Mouse (Mus musculus) midbrain, embryonic 13.5 days (tissue): ENCODE measurements around the gene Golga5. TPM values are rescaled to one million over a fixed set of nuclear protein-coding genes. Genes with fewer than 3 reads are reported as not detected.

ENCODE experiments used
- ATAC-seq: fragments of 200-750 bp; cut with Nextera tagmentation; 2 replicates; pipeline ENCODE4 v1.8.0; 2017; ENCODE audit warnings: mild to moderate bottlenecking, moderate TSS enrichment, moderate library complexity
- H3K27ac ChIP-seq: fragments of 300-500 bp; sonication (generic); 2 replicates; pipeline ENCODE4 v1.5.1; 2015; ENCODE audit warnings: inconsistent platforms, mild to moderate bottlenecking, moderate library complexity
- H3K27me3 ChIP-seq: fragments of 300-500 bp; sonication (generic); 2 replicates; pipeline ENCODE4 v1.6.1; 2015; ENCODE audit warnings: mild to moderate bottlenecking, inconsistent platforms
- H3K36me3 ChIP-seq: fragments of 300-500 bp; sonication (generic); 2 replicates; pipeline ENCODE4 v1.6.1; 2015; ENCODE audit warnings: mild to moderate bottlenecking, inconsistent platforms
- H3K4me1 ChIP-seq: fragments of 300-500 bp; sonication (generic); replicated peaks from 2 replicates; pipeline ENCODE4 v1.6.1; 2015; ENCODE audit warnings: inconsistent platforms
- H3K4me2 ChIP-seq: fragments of 300-500 bp; sonication (generic); replicated peaks from 2 replicates; pipeline ENCODE4 v1.6.1; 2015; ENCODE audit warnings: moderate library complexity, mild to moderate bottlenecking, inconsistent platforms
- H3K4me3 ChIP-seq: fragments of 300-500 bp; sonication (generic); replicated peaks from 2 replicates; pipeline ENCODE4 v1.5.1; 2015; ENCODE audit warnings: mild to moderate bottlenecking, inconsistent platforms
- H3K9ac ChIP-seq: fragments of 300-500 bp; sonication (generic); replicated peaks from 2 replicates; pipeline ENCODE4 v1.6.1; 2015; ENCODE audit warnings: mild to moderate bottlenecking, inconsistent platforms
- H3K9me3 ChIP-seq: fragments of 300-500 bp; sonication (generic); 2 replicates; pipeline ENCODE4 v1.6.1; 2016; ENCODE audit warnings: mild to moderate bottlenecking, inconsistent platforms
- WGBS: fragments of 180-500 bp; shearing (Covaris S2); methylation state at CpG from one replicate; pipeline ENCODE4 v1.1.7; 2015; 5-methylcytosine and 5-hydroxymethylcytosine counted together
- polyA plus RNA-seq: library from polyadenylated mRNA; unstranded; fragments of >200 nt; fragmentation: Nextera tagmentation; extraction: Ambion mirVana; gene quantifications from 2 replicates; pipeline ENCODE4 v1.2.1, GENCODE M21; 2015

Golga5 gene
- polyA plus RNA-seq, 1 experiment from 2014 or later: 32.3 TPM

DNA sequence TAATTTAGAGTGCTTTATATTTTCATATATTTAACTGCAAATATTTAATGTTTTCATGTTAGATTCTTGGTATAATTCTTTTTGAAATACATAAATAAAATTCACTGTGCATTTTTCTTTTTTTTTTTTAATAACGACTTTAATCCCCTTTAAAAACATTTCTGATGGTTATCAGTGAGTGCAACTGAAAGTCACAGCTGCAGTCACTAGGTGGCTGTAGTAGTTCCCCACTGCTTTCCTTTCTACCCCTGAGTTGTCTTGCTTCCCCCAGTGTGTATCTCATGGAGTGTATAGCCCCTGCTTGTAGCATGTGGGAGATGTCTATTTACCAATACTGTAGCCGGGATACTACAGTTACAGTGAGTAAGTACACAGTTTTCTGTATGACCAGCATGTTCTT, 29.0 kb downstream of the Golga5 start:
- no peak overlapping the region for H3K27ac ChIP-seq
- no peak for ATAC-seq
- H3K4me3 ChIP-seq: no peak overlapping the region
- no peak overlapping the region for H3K4me2 ChIP-seq
- no peaks in the 10 kb centered on the region for H3K27me3 ChIP-seq
- no peaks in the 10 kb centered on the region for H3K4me1 ChIP-seq
- H3K9me3 ChIP-seq: no peaks in the 10 kb centered on the region
- peaks cover 58% of the 10 kb centered on the region for H3K36me3 ChIP-seq
- WGBS: 96% methylated on average over 2 of the region's 2 CpGs
- H3K9ac ChIP-seq: no peak overlapping the region

DNA sequence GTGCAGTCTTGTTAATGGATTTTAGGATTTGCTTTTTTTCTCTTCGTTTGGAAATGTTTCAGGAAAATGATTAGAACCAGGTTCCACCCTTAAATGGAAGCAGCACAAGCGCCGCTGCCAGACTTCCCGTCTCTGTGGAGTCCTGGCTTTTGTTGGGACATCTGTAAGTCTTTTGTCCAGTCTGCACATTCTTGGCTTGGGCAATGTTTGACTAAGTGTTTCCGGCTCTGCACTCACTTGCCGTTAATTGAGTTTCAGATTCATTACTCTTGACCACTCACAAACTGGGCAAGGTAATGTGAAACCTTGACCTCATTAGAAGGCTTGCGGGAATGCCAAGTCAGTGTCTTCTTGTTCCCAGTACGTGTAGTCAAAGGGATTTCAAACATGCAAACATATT, 29.8 kb downstream of the Golga5 start:
- Histone ChIP-seq H3K9me3 (no peaks in the 10 kb centered on the region), H3K4me2 (no peak overlapping the region), H3K4me1 (no peaks in the 10 kb centered on the region), H3K27me3 (no peaks in the 10 kb centered on the region), H3K4me3 (no peak overlapping the region), H3K9ac (no peak overlapping the region), H3K27ac (no peak overlapping the region), H3K36me3 (peaks cover 52% of the 10 kb centered on the region)
- no peak for ATAC-seq
- 77% methylated on average over 8 of the region's 8 CpGs for WGBS

DNA sequence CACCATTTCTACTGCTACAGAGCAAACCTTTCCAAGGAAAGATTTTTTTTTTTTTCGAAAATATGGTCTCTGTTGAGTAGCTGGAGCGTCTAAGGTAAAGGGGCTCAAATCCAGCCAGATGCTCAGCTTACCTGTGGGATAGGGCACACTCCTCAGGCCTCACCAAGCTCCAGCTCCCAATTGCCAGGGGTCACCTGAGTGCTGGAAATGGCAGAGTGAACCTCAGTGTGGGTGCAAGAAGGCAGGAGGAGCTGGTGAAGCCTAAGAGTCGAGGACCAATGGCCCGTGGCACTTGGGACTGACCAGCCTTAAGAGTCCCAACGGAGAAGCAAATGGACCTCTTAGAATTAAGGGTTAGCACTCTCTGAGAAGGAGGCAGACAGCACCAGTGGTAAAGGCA, 30.3 kb downstream of the Golga5 start:
- H3K4me3 ChIP-seq: no peak overlapping the region
- H3K27ac ChIP-seq: no peak overlapping the region
- no peaks in the 10 kb centered on the region for H3K4me1 ChIP-seq
- no peak for ATAC-seq
- no peak overlapping the region for H3K4me2 ChIP-seq
- WGBS: 88% methylated on average over 5 of the region's 5 CpGs
- H3K36me3 ChIP-seq: peaks cover 47% of the 10 kb centered on the region
- no peaks in the 10 kb centered on the region for H3K9me3 ChIP-seq
- no peaks in the 10 kb centered on the region for H3K27me3 ChIP-seq
- H3K9ac ChIP-seq: no peak overlapping the region

DNA sequence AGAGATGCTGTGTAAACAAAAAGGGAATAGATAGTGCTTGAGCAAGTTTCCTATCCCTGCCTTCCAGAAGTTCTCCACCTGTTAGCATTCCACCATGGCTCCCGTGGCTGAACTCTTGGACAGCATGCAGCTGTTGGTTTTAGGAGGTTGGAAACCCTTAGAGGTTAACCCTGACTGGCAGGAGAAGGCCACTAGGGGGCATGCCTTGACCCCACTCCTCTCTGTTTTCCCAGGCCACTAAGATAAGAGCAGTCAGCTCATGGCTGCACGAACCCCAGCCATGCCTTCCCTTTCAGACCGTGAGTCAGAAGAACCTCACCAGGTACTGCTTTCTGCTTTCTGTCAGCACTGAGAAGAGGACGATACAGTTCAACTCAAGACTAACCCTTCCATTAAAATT, 30.8 kb downstream of the Golga5 start:
- H3K27ac ChIP-seq: no peak overlapping the region
- no peaks in the 10 kb centered on the region for H3K4me1 ChIP-seq
- WGBS: 80% methylated on average over 4 of the region's 4 CpGs
- no peak overlapping the region for H3K4me2 ChIP-seq
- no peak for ATAC-seq
- H3K9ac ChIP-seq: no peak overlapping the region
- peaks cover 44% of the 10 kb centered on the region for H3K36me3 ChIP-seq
- H3K27me3 ChIP-seq: no peaks in the 10 kb centered on the region
- H3K9me3 ChIP-seq: no peaks in the 10 kb centered on the region
- no peak overlapping the region for H3K4me3 ChIP-seq

DNA sequence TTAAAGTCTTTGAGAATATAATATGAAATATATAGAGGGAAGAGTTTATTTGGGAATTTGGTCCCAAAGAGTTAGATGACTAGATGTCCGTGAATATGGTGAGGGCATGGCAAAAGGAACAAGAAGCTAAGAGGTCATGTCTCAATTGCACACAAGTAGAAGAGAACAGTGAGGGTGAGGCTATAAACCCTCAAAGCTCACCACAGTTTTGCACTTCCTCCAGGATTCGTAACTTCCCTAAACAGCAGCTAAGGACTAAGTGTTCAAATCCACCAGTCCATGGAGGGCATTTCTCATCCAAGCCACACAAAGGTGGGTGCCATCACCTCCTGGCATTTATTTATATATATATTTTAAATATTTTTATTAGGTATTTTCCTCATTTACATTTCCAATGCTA, 32.1 kb downstream of the Golga5 start:
- H3K4me2 ChIP-seq: no peak overlapping the region
- no peaks in the 10 kb centered on the region for H3K4me1 ChIP-seq
- no peak overlapping the region for H3K4me3 ChIP-seq
- H3K9ac ChIP-seq: no peak overlapping the region
- 100% methylated on average over 2 of the region's 2 CpGs for WGBS
- H3K9me3 ChIP-seq: no peaks in the 10 kb centered on the region
- no peaks in the 10 kb centered on the region for H3K27me3 ChIP-seq
- no peak for ATAC-seq
- no peak overlapping the region for H3K27ac ChIP-seq
- peaks cover 35% of the 10 kb centered on the region for H3K36me3 ChIP-seq

DNA sequence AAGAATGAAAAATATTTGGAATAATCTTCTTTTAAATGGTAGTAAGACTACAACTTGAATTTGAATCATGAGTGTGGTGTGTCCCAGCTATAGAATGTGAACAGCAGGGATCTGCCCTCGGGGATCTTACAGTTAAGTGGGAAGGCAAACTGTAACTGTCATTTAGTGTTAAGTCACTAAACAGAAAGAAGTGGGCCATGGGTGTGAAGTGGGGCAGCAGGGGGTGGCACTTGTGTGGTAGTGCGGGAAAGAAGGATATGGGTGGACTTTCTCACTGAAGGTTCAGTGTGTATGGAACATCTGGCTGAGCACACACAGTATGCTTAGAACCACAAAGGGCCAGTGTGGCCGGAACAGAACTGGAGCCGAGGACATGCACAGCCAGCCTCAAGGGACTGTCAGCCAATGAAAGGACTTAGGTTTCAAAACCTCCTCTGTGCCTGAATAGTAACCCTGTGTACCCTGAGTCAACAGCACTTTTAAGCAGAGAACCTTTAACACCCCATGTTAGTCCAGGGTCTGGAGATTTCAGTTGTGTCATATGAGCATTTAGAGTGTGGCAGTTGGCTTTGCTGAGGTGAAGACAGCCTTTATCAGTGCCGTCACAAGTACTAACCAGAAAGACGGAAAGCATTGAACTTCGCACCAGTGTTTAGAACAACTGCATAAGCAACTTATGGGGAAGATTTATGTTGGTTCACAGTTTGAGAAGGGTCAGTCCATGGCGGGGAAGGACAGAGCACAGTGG, 33.1 kb downstream of the Golga5 start:
- H3K4me1 ChIP-seq: no peaks in the 10 kb centered on the region
- 85% methylated on average over 8 of the region's 8 CpGs for WGBS
- no peak for ATAC-seq

DNA sequence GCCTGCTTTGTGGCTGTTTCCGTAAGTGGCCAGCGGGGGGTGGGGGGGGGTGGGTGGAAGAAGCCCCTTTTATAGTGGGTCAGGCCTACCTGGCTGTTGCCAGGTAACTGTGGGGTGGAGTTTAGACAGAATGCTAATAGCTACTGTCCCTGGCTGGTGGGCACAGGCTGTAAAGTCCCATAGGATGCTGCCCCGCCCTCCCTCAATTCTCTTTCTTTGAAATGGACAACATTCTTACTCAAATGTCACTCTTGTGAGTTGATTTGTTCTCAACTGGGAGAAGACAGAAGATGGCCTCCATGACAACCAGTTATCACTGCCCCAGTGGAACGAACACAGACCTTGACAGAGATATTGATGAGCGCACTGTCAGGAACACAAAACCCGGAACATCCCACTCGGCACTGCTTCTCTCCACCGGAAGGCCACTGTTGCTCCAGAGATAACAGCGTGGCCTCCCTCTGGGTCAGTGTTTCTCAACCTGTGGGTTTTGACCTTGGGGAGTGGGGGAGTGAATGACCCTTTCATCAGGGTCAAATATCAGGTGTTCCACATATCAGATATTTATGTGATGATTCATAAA, 36.3 kb downstream of the Golga5 start:
- Histone ChIP-seq H3K27ac (no peak overlapping the region), H3K4me3 (no peak overlapping the region), H3K4me2 (no peak overlapping the region), H3K36me3 (no peaks in the 10 kb centered on the region), H3K4me1 (no peaks in the 10 kb centered on the region), H3K9ac (no peak overlapping the region), H3K9me3 (no peaks in the 10 kb centered on the region), H3K27me3 (no peaks in the 10 kb centered on the region)
- ATAC-seq: no peak
- 73% methylated on average over 9 of the region's 9 CpGs for WGBS

More for the DNA sequence above, 33.1 kb downstream of the Golga5 start:
- Histone ChIP-seq H3K27me3 (no peaks in the 10 kb centered on the region), H3K27ac (no peak overlapping the region), H3K9ac (no peak overlapping the region), H3K4me2 (no peak overlapping the region), H3K36me3 (peaks cover 25% of the 10 kb centered on the region), H3K4me3 (no peak overlapping the region), H3K9me3 (no peaks in the 10 kb centered on the region)

DNA sequence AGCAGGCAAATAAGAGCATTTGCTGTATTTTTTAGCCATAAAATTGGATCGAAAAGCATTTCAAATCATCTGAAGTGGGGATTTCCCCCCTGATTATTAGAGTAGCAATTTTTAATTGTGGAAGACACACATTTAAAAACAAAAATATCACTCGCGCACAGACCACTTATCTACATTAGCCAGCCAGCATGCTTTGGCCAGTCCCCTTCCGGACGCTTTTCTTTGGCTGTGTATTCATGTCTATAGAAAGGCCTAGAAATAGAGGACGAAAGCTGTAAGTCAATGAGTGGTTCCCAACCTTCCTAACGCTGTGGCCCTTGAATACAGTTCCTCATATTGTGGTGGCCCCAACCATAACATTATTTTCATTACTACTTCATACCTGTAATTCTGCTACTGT, 37.0 kb downstream of the Golga5 start:
- Histone ChIP-seq H3K4me3 (no peak overlapping the region), H3K36me3 (no peaks in the 10 kb centered on the region), H3K27me3 (no peaks in the 10 kb centered on the region), H3K27ac (no peak overlapping the region), H3K9me3 (no peaks in the 10 kb centered on the region), H3K9ac (no peak overlapping the region), H3K4me1 (peaks cover 3% of the 10 kb centered on the region), H3K4me2 (no peak overlapping the region)
- 93% methylated on average over 7 of the region's 7 CpGs for WGBS
- no peak for ATAC-seq

DNA sequence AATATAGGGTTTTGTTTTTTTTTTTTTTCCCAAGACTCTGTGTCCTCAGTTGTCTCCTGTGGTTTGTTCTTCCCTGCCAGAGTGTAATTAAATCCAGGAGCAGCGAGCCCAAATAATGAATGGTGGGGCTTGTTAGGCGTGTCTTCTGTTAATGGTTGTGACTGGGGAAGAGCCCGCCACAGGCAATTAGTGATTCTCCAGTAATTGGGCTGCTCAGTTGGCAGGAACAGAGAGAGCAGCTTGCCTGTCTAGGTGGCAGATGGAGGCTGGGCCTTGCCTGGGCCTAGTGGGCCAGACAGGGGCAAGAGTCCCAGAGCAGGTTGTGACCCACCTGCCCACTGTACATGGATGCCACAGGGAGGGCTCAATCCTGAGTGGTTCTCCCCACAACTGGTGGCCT, 42.4 kb downstream of the Golga5 start:
- no peaks in the 10 kb centered on the region for H3K27me3 ChIP-seq
- WGBS: 32% methylated on average over 3 of the region's 3 CpGs
- H3K4me3 ChIP-seq: no peak overlapping the region
- H3K9ac ChIP-seq: no peak overlapping the region
- H3K36me3 ChIP-seq: no peaks in the 10 kb centered on the region
- H3K4me2 ChIP-seq: no peak overlapping the region
- ATAC-seq: peak; percentile 78
- peaks cover 17% of the 10 kb centered on the region for H3K4me1 ChIP-seq
- peak overlapping the region; percentile 22 for H3K27ac ChIP-seq
- no peaks in the 10 kb centered on the region for H3K9me3 ChIP-seq

DNA sequence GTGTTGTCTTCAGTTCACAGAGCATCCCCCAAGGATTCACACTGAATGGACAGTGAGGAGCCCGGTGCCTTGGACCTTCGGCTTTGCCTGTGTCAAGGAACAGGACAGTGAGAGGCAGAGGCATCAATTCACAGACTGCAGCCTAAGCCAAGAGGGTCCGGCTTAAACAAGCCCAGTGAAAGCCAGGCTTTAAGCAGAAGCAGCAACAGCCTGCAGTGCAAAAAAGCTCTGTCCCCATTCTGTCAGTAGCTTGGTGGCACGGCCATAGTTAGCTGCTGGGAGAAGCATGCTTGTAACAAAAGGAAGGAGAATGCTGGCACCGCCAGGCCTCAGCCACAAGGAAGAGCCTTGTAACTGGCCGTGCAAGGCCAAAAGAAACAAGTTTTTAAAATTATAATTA, 45.2 kb downstream of the Golga5 start:
- 65% methylated on average over 6 of the region's 6 CpGs for WGBS
- Histone ChIP-seq H3K4me1 (peaks cover 17% of the 10 kb centered on the region), H3K4me3 (no peak overlapping the region), H3K4me2 (no peak overlapping the region), H3K9me3 (no peaks in the 10 kb centered on the region), H3K36me3 (no peaks in the 10 kb centered on the region), H3K27ac (no peak overlapping the region), H3K9ac (no peak overlapping the region), H3K27me3 (no peaks in the 10 kb centered on the region)
- no peak for ATAC-seq

DNA sequence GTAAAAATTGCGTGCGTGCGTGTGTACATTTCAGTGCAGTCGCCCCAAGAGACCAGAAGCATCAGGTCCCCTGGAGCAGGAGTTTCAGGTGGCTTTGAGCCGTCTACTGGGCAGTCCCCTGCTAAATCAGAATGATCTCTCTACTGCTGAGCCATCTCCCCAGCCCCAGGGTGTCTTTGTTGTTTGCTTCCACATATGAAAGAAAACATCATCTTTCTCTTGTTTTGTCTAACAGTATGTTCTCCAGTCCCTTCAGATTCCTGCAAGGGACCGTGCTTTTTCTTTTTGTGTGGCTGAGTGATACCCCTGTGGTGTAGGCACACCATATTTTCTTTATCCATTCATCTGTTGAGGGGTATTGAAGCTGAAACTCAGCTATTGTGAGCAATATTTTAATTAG, 45.8 kb downstream of the Golga5 start:
- Histone ChIP-seq H3K9me3 (no peaks in the 10 kb centered on the region), H3K27ac (no peak overlapping the region), H3K4me2 (no peak overlapping the region), H3K9ac (no peak overlapping the region), H3K36me3 (no peaks in the 10 kb centered on the region), H3K4me3 (no peak overlapping the region), H3K4me1 (peaks cover 17% of the 10 kb centered on the region), H3K27me3 (no peaks in the 10 kb centered on the region)
- no peak for ATAC-seq
- 72% methylated on average over 6 of the region's 6 CpGs for WGBS

DNA sequence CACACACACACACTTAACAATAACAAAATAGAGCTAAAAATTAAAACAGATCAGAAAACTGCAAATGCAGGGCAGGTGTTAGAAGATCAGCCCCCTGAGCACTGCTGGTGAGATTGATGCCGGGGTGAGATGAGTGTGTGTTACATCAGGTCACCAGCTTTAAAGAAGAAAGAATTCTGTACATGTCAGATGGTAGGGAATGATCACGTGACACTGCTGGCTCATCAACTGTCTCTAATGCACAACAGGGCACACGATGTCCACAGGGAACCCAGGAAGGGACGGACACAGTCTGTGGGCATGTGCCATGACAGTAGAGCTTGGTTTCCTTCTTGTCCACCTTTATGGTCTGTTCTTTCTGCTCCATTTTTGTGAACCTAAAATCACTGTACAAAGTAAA, 47.2 kb downstream of the Golga5 start:
- no peaks in the 10 kb centered on the region for H3K9me3 ChIP-seq
- ATAC-seq: no peak
- no peak overlapping the region for H3K27ac ChIP-seq
- no peak overlapping the region for H3K4me2 ChIP-seq
- no peak overlapping the region for H3K4me3 ChIP-seq
- H3K36me3 ChIP-seq: no peaks in the 10 kb centered on the region
- no peak overlapping the region for H3K9ac ChIP-seq
- WGBS: 74% methylated on average over 4 of the region's 4 CpGs
- peaks cover 11% of the 10 kb centered on the region for H3K4me1 ChIP-seq
- H3K27me3 ChIP-seq: no peaks in the 10 kb centered on the region

DNA sequence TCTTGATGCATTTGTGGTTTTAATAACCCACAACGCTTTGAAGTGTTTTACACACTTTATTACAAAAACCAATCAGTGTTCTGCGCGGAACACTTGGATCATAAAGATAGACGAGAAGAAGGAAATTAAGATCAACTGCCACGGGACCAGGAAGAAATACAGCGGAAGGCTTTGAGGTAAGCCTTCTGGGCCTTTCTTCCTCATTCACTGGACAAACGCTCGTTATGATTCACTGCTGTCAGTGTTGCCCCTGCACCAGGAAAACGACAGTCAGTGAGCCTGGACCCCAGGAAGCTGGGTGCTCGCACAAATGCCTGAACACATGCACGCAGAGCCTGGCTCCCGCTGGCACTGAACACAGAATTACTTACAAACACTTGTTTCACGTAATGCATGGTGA, 48.7 kb downstream of the Golga5 start:
- no peak for ATAC-seq
- WGBS: 84% methylated on average over 13 of the region's 13 CpGs

More for the DNA sequence above, 48.7 kb downstream of the Golga5 start:
- no peak overlapping the region for H3K4me2 ChIP-seq
- no peak overlapping the region for H3K4me3 ChIP-seq
- no peak overlapping the region for H3K27ac ChIP-seq
- H3K4me1 ChIP-seq: peaks cover 14% of the 10 kb centered on the region
- no peaks in the 10 kb centered on the region for H3K27me3 ChIP-seq
- no peaks in the 10 kb centered on the region for H3K9me3 ChIP-seq
- H3K36me3 ChIP-seq: no peaks in the 10 kb centered on the region
- no peak overlapping the region for H3K9ac ChIP-seq
